Mouse (Mus musculus) testis, adult 10 weeks (tissue): ENCODE results near the gene Igll1. TPM values are rescaled to one million over a fixed set of nuclear protein-coding genes. Genes with fewer than 3 reads are reported as not detected.

Experiments used
- polyA plus RNA-seq: library from polyadenylated mRNA; stranded (reverse); fragments of 350-450 nt; fragmentation: Illumina TruSeq; extraction: RNeasy Lipid Tissue Mini Kit (QIAGEN cat#74804); gene quantifications from one replicate; pipeline ENCODE4 v1.2.3, GENCODE M21; 2014; ENCODE audit warnings: low read depth, low replicate concordance

The Igll1 gene
- not detected for polyA plus RNA-seq

GRCm38 (mm10) chr16:16863978-16864377 lies at the start of gene Igll1:
TSS of gene Igll1 (minus strand) at chr16:16863985.

GRCm38 (mm10) chr16:16896382-16897055 lies 32.7 kb upstream of the Igll1 start, which contains the start of gene Ppm1f:
TSS of gene Ppm1f (plus strand) at chr16:16896469.

GRCm38 (mm10) chr16:16870617-16871331 lies 7.0 kb upstream of the Igll1 start, which contains the start of the genes Top3b and Vpreb1:
TSS of gene Top3b (plus strand) at chr16:16870736.
TSS of gene Vpreb1 (minus strand) at chr16:16870843.

GRCm38 (mm10) chr16:16828757-16829615 lies 34.8 kb downstream of the Igll1 start, which contains the start of gene Spag6l:
TSS of gene Spag6l (minus strand) at chr16:16829456.

Other genes starting within 250 kb of the Igll1 start
- gene Olfr19, start 187.6 kb downstream of the Igll1 start, polyA plus RNA-seq: 2.2 TPM
- 352 TPM for gene Spag6l, start 34.5 kb downstream of the Igll1 start, polyA plus RNA-seq
- 22.1 TPM for gene Top3b, start 6.8 kb upstream of the Igll1 start, polyA plus RNA-seq
- not detected for gene Vpreb1, start 6.9 kb upstream of the Igll1 start, polyA plus RNA-seq
- gene Ppm1f, start 32.5 kb upstream of the Igll1 start, polyA plus RNA-seq: 4.1 TPM
- 99.5 TPM for gene Mapk1, start 119.4 kb upstream of the Igll1 start, polyA plus RNA-seq
- gene Ypel1, start 205.7 kb upstream of the Igll1 start, polyA plus RNA-seq: 204 TPM
- gene Ppil2, start 247.3 kb upstream of the Igll1 start, polyA plus RNA-seq: 123 TPM